Mouse (Mus musculus): ENCODE measurements around the gene Gm21996.
"Not testable (repeated sequence)": the region's sequence is repeated elsewhere in the genome, so short reads cannot be mapped to it uniquely, and the experiment has no call there.

Gm21996 gene

GRCm38 (mm10) chrY:89745432-89745831 is at the start of gene Gm21996:
Gene Gm21996 (minus strand): TSS chrY:89745532.
- DNase-seq (ENCODE audit: low read depth in 2 of 2, low spot score in 2 of 2) = not testable (repeated sequence)
